Mouse (Mus musculus) lung, postnatal 36 days (tissue): Measurements from ENCODE around the gene Mdp1.

Source experiments
- DNase-seq: peaks from one replicate; pipeline ENCODE4 v3.0.0; 2022; ENCODE audit warnings: mixed read lengths

The Mdp1 gene

DNA sequence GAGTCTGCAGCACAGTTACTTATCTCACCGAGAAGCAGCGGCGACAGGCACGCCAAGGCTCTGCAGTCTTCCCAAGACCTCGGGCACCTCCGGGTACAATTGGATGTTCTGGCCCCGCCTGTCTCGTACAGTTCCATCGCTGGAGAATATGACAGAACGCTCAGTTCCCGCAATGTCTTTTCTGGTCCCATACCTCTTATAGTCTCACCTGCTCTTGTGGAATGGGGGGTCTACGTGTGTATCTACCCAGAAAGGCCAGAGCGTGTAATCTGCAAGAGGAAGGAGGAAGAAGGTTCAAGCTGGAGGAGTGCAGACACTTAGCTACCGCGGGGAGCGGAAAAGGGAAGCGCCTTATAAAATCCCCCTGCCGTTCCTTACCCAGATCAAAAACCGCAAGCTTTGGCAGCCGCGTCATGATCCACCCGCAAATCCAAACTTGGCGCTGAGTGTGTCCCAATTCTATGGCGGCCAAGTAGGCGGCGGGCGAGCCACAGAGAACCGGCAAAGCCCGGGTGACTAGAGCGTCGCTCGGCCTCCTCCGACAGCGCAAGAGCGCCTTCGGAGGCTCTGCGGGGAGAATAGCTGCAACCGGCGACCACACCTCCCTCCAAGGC is at the start of gene Mdp1:
Gene Mdp1 (minus strand): TSS at position 549 of the 614 bp plus-strand sequence.
- peak; percentile 82 for DNase-seq

DNA sequence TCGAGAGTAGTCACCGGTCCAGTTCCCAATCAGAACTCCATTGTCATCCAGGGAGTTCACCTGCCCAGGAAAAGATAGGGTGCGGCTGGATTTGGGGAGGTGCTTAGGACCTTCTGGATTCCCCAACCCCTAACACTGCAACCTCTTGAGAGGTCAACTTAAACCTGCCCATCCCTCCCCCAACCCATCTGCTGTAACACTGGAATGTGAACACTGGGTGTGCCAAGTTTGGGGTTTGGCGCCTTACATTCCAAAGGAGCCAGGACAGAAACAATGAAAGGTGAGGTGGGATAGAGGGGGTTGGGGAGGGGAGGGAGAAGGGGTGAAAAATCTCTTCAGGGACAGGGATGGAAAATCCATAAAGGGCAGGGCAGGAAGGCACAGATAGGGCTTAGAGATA is 49.2 kb upstream of the Mdp1 start:
- DNase-seq, result no peak

DNA sequence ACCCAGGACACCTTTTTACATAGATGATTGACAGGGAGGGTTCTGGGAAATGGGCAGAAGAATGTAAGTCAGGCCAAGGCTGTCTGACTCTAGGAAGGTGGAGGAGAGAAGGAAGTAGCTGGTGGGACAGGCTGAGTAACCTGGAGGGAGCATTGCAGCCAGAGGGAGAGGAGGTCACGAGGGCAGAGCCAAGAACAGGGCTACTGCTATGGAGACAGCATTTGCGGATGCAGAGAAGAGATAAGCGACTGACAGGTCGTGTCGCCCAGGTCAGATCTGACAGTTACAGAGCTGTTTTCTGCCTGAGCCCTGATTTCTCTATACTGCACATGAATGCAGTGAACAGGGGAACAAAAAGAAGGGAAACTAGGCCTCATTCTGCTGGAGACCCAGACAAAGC is 47.1 kb upstream of the Mdp1 start:
- DNase-seq, result no peak

DNA sequence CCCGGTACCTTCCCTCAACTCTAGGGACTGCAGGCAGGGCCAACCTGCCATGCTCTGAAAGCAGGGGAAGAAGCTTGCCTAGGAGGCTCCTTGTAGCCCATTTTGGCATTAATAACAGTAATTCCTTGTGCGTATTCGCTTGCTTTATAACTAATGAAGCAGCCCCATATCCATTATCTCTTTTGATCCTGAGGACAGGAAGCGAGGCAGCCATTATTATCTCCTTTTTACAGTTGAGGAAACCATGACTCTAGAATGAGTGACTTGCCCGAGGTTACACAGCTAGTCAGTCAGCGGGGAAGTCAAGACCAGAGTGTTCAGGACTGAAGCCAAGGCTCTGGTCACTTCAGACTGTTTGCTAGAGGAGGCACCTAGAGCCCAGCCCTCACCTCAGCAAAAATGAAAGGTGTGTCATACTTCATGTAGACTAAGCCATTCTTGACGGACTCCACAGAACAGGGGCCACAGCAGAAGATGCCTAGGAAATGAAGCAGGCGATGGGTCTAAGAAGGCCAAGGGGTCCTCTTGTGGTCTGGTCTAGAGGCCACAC is 45.8 kb upstream of the Mdp1 start:
- DNase-seq, result peak; percentile 63

DNA sequence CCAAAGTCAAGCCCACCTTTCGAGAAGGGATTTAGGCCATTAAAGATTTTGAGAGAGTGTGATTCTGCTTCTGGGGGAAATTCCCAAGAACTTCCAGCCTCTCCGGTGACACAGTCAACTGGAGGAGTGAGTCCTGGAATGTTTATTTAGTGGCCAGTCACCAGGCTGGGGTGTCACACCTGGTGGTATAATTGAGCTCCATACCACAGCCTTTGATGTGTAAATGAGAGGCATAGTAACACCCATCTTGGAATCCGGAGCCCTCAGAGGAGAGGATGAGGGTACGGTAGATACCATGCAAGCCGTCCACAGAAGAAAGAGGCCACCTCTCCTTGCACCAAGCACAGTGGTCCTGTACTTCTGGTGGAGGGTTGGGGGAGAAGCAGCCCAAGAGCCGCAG is 42.5 kb upstream of the Mdp1 start:
- no peak for DNase-seq

DNA sequence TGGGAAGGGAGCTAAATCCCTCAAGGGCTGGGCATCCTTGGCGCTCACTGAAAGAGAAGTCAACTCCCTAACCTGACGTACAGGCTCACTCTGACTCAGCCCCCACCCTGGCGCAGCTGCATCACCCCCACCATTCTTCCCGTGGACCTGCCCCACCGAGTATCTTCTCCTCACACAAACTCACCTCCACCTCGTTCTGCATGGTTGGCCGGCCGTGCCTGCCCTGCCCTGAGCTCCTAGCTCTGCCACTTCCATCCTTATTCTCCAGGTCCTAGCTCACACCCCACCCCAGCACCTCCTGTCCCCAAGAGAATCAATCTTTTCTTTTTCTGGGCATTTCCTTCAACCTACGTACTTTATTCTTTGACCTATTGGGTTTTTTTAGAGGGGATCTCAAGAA is 40.8 kb upstream of the Mdp1 start:
- DNase-seq, result no peak

DNA sequence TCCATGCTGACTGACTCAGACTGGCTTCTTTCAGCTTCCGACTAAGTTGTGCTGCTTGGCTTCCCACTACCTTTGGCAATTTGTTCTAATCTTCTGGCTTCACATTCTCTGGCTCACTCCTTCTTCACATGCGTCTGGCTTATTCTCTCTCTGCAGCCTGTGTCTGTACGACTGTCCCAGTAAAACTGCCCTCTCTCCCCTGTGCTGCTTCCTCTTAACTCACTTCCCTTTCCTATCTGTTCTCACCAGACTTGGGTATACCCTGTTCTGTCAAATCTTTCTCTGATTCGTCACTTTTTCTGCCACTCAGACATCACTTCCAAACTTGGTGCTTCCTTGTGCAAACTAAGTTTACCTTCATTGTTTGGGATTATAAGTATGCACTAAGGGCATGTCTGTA is 36.9 kb upstream of the Mdp1 start:
- peak; percentile 52 for DNase-seq

DNA sequence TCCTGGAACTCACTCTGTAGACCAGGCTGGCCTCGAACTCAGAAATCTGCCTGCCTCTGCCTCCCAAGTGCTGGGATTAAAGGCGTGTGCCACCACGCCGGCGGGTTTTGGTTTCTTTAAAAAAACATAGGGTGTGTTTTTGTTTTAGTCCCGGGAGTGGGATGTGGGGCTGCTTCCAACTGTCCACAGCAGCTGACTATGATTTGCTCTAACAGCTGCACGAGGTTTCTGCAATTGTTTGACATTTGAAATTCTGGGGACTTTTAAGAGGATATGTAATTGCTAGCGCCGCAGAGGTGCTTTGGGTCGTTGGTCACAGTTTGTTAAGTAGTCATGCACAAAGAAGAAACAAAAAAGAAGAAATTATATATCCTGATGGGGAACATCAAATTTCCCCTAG is 29.1 kb upstream of the Mdp1 start:
- DNase-seq, result no peak

DNA sequence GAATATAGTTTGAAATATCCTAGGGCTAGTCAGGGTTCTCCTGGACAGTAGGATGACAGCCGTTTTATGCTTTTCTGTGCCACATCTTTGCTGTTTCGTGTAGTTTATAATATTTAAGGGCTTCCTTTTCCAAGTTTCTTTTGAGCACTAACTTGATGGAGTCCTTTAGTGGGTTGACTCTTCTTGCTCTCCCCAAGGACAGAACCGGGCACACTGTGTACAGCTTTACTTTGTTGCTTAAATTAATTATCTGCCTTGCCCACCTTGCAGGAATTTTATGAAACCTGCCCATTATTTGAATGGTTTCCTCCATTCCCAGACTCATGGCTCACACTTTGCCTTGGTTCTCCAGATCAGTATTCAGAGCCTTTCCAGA is 21.8 kb upstream of the Mdp1 start:
- no peak for DNase-seq

DNA sequence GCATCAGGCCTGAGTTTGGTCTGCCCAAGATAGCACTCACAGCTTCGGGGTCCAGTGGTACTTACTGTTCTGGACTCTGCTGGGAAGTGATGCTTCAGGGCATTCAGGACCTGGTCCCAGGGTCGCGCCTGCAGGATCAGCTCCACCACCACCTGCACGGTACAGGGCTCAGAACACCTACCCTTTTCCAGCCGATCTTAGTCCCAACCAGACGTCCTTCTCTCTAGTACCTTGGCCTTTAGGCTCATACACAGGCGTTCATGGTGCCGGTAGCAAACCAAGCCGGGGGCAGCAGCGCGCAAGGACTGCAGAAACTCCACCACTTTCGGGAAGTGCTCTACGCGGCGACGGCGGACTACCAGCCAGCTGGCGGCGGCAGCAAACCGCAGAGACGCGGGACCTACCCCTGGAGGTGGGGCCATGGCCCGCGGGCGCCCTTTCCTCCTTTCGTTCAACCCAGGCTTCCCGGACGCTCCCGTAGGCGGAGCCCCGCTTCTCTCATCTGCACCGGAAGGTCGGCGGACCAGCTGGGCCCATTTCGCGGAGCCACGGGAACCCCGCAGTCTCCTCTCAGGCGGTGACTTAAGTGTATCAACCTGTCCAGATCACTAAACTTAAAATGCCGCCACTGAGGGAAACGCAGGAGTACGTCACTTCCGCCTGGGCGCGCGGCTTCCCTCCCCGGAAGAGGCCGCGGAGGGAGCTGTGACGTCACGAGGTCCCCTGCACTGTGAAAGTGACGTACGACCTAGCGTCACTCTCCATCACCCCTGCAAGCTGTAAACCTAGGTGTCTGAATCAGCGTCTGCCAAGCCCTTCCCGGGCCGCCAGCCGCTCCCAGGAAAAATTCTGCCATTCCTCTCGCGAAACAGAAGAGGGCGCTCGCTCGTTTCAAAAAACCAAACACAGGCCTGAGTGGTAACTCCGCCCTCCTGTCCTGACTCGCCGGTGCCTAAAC is 21.1 kb upstream of the Mdp1 start, which contains the start of gene Tinf2:
Gene Tinf2 (minus strand): TSS at position 661 of the 958 bp plus-strand sequence.
- peak; percentile 96 for DNase-seq

DNA sequence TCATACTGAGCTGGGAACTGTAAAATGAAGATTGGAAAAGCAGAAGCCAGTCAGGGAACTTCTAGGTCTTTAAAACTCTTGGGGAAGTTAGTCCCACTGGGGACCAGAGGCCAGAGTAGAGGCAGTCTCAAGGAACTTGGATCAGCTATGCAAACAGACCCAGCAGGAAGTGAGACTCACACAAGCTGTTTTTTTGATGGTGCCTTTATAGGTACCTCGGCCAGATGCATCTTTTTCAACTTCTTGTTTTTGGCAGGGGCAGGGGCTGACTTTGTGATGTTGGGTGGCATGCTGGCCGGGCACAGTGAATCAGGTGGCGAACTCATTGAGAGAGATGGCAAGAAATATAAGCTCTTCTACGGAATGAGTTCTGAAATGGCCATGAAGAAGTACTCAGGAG is 17.3 kb upstream of the Mdp1 start:
- no peak for DNase-seq

DNA sequence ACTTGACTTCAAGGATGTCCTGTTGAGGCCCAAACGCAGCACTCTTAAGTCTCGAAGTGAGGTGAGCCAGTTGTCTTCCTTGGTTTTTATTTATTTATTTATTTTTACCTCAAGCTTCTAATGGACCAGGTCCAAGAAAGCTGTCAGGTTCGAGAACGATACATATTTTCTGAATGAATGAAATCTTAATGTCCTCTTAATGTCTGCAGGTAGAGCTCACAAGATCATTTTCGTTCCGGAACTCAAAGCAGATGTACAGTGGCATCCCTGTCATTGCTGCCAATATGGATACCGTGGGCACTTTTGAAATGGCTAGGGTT is 12.4 kb upstream of the Mdp1 start:
- no peak for DNase-seq

DNA sequence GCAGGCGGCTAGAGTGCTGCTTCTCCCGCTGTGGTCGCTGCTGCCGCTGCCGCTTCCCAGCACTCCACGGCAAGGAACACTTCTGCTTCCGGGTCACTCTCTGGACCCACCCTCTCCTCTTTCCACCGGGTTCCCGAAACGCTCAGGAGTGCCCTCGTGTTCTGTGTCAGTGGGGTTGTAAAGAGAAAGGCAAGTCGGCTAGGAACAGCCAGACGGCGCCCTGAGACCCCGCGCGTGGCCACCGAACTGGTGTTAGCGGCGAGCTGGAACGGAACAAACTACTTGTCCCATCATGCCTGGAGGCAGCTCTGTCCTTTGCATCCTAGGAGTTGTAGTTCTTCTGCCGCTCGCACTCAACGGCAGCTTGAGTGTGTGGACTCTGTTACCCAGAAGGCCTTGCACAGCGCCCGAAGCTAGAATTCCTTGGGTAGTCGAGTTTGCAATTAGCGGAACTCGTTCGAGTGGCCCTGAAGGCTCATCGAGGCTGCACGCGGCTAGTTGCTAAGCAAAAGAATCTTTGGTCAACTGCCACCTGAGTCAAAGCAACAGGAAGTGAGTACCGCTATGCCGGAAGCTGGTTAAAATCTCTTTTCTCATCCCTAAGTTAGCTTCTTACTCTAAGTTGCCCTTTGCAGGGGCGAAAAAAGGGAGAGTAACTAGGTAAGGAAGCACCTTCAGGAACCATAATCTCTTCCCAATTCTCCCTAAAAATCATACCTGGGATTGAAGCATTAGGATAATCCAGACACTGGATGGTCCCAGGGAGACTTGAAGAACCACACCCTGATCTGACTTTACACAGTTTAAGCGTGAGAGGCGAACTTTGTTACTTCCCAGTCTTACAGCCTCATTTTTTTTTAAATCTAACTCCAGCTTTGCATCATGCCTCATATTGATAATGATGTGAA is 11.8 kb upstream of the Mdp1 start, which contains the start of the genes Gmpr2 and Nedd8:
Gene Gmpr2 (plus strand): TSS at position 109 of the 908 bp plus-strand sequence.
Gene Nedd8 (minus strand): TSS at position 292 of the 908 bp plus-strand sequence.
- peak; percentile 97 for DNase-seq

DNA sequence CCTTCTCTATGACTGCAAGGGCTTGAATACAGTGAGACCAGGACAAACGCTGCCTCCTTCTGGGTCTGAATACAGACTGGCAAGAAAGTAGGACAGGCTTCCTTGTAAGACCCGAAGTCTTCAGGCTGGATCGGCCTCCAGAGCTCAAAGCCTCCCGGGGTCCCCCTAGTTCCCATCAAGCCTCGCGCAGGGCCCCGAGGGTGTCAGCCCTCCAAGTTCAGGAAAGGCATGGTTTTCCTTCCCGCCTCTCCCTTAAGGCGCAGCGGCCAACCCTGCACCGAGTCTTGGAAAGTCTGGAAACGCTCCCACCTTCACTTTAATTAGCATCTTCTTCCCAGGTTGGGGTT is 11.2 kb upstream of the Mdp1 start:
- no peak for DNase-seq

DNA sequence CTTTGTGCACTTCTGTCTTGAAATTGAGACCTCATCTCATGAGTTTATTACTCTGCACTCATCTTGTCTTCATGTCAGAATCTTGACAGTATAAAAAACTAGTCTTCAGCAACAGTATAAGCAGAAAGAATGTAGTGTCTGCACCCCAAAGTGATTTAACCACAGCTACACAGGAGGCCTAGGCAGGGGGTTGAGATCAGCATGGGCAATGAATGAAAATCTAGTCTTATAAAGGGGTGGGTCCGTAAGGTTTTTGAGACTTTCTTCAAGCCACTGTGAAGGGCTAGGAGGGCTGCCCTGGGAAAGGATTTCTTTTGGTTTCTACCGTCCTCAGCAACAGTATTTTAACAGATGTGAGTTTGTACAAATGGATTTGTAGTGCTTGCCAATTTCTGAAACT is 328 bp upstream of the Mdp1 start:
- DNase-seq, result no peak

DNA sequence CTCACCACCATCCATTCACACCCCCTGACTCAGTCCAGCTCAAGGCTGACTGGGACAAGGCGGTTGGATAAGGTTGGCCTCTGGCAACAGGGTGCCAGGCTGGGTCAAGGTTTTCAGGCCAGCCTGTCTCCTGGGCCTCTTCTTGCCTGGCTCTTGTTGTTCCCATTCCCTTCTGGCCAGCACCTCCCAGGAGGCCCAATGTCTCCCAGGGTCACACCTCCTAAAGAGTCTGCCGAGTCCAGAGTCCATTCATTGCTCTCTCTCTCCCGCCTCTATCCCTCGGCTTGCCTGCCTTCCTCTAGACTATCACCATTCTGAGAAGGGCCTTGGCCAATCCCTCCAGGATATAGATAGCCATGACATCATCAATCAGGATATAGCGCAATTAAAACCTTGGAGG is 2.3 kb downstream of the Mdp1 start:
- DNase-seq, result no peak

DNA sequence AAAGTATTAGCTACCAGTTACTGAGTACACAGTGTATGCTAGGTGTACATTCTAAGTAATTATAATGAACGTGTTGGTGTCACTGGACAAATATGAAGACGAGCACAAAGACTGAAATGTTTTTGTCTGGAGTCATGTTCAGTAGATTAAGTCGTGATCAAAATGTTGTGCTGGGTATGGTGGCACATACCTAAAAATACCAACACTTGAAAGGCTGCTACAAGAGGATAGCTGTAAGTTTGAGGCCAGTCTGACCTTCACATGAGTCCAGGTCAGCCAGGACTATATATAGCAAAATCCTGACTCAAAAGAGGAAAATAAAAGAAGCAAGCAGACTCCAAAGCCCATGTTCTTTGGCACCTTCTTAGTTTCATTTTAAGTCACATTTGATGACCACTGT is 3.4 kb downstream of the Mdp1 start:
- DNase-seq, result no peak

DNA sequence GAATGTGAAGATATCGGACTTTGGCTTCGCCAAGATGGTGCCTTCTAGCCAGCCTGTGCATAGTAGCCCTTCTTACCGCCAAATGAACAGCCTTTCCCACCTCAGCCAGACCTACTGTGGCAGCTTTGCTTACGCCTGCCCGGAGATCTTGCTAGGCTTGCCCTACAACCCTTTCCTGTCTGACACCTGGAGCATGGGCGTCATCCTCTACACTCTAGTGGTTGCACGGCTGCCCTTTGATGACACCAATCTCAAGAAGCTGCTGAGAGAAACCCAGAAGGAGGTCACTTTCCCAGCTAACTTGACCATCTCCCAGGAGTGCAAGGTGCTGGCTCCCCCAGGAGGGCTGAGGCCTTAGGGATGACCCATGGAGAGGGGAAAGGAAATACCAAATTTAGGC is 8.8 kb downstream of the Mdp1 start:
- DNase-seq, result no peak

DNA sequence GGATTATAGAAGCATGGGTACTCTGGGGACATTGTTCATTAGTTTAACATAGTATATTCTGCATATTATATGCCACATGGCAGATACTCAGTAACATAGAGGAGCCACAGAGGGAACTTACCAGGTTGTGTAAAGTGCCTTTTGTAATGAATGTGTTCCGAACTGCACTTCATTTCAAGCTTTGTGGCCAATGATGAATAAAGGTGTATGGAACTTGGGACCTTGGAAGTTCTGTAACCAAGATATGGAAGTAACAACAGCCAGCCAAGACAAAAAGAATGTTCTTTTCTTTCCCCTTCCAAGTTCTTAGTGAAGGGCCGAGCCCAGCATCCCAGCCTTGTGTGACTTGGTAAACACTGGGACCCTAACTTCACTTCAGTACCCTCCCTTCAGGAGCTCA is 10.4 kb downstream of the Mdp1 start, which contains the start of gene Tssk4:
Gene Tssk4 (plus strand): TSS at position 301 of the 400 bp plus-strand sequence.
- DNase-seq, result no peak

DNA sequence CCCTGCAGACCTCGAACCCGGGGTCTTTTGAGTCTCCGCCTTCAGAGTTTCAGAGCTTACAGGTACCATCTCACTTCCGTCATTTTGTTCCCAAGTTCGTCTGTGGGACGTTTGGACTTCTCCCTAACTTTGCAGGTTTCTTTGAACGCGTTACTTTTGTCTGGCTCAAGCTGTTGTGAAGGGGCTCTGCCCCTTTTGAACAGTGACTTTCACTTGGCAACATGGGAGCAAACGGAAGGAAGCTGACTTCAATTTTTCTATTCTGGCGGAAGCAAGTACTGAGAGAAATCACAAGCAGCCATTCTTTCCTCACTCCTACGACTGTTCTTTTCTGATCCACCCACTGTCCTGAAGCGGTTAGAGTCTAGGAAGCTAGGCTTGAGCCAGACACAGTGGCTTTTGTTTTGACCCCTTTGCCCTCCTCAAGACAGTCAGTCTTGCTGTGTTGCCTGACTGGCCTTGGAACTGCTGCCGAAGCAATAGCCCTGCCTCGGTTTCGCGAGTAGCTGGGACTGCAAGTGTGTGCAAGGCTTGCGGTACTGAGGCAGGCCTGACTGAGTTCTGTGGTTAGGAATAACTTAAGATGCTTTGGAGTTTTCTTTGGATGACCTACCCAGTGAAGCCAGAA is 15.9 kb downstream of the Mdp1 start:
- peak; percentile 15 for DNase-seq

DNA sequence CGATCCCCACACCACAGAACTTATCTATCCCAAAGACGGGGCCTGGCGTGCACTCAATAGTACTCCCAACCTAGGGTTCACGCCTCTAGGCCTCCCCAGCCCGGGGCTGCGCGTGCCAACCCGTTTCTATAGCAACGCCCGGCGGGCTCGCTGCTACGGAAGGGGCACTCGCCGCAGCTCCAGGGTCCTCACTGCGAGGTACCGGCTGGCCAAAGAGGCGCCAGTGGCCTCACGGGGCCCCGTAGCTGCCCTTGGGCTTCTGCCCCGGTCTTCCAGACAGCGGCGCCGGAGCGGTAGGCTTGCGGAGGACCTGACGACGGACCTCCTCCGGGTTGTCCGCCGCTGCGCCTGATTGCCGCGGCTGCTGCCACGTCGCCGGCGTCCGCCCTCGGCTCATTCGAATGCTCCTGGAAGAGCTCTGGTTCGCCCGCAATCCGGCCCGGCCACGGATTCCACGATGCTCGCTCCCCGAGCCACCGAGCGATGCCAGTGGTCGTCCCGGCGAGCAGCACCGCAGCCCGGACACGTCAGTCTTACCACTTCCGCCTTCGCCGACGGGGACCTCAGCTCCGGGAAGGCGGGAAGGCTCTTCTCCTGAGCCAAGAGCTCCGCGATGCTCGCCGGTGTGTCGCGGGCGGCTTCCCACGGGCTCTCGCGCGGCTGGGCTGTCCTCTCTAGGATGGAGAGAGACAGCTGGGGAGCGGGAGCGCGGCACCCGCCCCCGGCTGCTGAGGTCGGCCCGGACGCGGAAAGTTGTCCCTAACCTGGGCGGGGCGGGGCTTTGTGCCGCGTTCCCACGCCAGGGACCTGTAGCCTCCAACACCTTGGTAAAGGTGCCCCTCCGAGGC is 17.0 kb downstream of the Mdp1 start, which contains the start of gene Tm9sf1:
Gene Tm9sf1 (minus strand): TSS at position 747 of the 848 bp plus-strand sequence.
- peak; percentile 84 for DNase-seq
